Mouse (Mus musculus): Measurements from ENCODE around the gene Fxr1. TPM values are rescaled to one million over a fixed set of nuclear protein-coding genes. Genes with fewer than 3 reads are reported as not detected.
A peak's percentile ranks its signal among the peaks of the same experiment; 100 is the strongest.
"Not testable (repeated sequence)": the region's sequence is repeated elsewhere in the genome, so short reads cannot be mapped to it uniquely, and the experiment has no call there.

Gene Fxr1
- polyA plus RNA-seq, 1 experiment from 2014 or later, result 114 TPM

GRCm38 (mm10) chr3:34020382-34021258, 877 bp downstream of the Fxr1 start:
- Histone ChIP-seq H3K79me2 (ENCODE audit: inconsistent target) (peaks cover 51% of the 10 kb centered on the region), H3K36me3 (ENCODE audit: inconsistent target) (no peaks in the 10 kb centered on the region), H3K27ac (no peak overlapping the region), H3K4me3 (ENCODE audit: inconsistent target) (peak overlapping the region; percentile 64)
- WGBS (ENCODE audit: missing documents), result under 1% methylated on average over 63 of the region's 70 CpGs

DNA sequence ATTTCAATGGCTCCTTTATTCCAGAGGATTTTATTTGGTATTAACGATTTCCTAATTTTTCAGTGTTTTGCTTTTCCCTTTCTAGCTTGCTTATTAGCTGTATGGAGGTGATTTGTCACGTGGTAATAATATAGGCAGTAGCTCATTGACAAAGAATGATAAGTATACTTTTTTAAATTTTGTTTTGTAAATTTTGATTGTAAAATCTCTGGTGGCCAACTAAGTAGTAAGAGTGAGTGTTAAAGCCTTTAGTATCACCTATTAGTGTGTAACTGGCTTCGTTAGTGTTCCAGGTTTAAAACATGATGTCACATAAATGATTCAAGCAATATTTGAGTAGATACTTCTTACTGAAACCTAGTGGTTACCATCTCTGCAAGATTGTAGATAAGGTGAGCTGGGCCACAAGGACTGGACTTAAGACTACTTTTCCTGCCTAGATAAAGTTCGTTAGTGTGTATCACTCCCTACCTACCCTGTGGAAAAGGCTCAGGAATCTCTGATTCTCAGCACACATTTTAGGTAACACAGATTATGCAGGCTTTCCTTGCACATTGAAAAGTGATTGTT, 1.6 kb downstream of the Fxr1 start:
- WGBS (ENCODE audit: missing documents), result 69% methylated on average over 4 of the region's 4 CpGs
- no peak overlapping the region for H3K27ac ChIP-seq
- H3K79me2 ChIP-seq (ENCODE audit: inconsistent target), result peaks cover 59% of the 10 kb centered on the region
- peak overlapping the region; percentile 64 for H3K4me3 ChIP-seq (ENCODE audit: inconsistent target)
- no peaks in the 10 kb centered on the region for H3K36me3 ChIP-seq (ENCODE audit: inconsistent target)

GRCm38 (mm10) chr3:34028935-34029334, 9.2 kb downstream of the Fxr1 start:
- peaks cover 96% of the 10 kb centered on the region for H3K79me2 ChIP-seq (ENCODE audit: inconsistent target)
- no peak overlapping the region for H3K27ac ChIP-seq
- H3K4me3 ChIP-seq (ENCODE audit: inconsistent target), result no peak overlapping the region
- no peaks in the 10 kb centered on the region for H3K36me3 ChIP-seq (ENCODE audit: inconsistent target)

DNA sequence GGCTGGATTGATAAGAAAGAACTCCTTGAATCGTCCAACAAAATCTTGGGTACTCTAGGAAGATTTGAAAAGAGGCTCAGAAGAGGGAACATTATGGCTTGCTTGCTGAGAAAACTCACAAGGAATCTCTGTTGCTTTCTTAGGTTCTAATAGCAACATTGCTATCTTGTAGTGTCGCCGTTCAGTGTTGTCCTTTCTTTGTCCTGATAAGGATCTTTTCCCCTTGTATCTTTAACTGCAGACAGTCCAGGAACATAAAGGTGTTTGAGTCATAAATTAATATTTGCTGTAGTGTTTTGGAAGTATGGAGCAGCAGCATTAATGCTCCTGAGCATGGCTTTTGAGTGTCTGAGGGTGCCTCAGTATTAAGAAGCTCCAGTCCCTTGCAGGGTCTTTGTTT, 10.9 kb downstream of the Fxr1 start:
- 89% methylated on average over 3 of the region's 3 CpGs for WGBS (ENCODE audit: missing documents)
- H3K27ac ChIP-seq, result no peak overlapping the region
- peaks cover 96% of the 10 kb centered on the region for H3K79me2 ChIP-seq (ENCODE audit: inconsistent target)
- H3K4me3 ChIP-seq (ENCODE audit: inconsistent target), result no peak overlapping the region
- H3K36me3 ChIP-seq (ENCODE audit: inconsistent target), result no peaks in the 10 kb centered on the region

- Histone ChIP-seq H3K79me2 (ENCODE audit: inconsistent target) (peaks cover 96% of the 10 kb centered on the region), H3K27ac (peak overlapping the region; percentile 75), H3K36me3 (ENCODE audit: inconsistent target) (no peaks in the 10 kb centered on the region), H3K4me3 (ENCODE audit: inconsistent target) (peak overlapping the region; percentile 26)
- WGBS (ENCODE audit: missing documents), result 13% methylated on average over 3 of the region's 3 CpGs
These were observed 14.1 kb downstream of the Fxr1 start for GRCm38 (mm10) chr3:34033720-34034364.

DNA sequence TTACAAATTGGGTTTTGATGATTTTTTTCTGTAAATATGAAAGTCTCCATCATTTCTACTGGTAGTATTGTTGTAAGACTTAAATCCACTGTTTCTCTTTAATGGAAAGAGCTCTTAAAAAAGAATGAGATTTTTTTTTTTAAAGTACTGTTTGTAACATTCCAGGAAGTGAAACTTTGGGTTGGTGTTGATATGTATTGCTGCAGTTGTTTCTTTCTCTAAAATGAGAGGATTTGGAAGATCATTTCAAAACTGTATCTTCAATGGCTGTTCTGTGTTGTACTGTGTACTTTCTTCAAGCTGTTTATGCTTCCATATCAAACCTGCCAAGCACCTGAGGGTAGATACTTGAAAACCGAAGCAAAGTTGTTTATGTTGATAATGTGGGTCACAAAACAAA, 15.1 kb downstream of the Fxr1 start:
- 67% methylated on average over 1 of the region's 1 CpGs for WGBS (ENCODE audit: missing documents)
- Histone ChIP-seq H3K79me2 (ENCODE audit: inconsistent target) (peaks cover 96% of the 10 kb centered on the region), H3K27ac (peak overlapping the region; percentile 75)

GRCm38 (mm10) chr3:34035706-34036105, 16.0 kb downstream of the Fxr1 start:
- H3K4me3 ChIP-seq (ENCODE audit: inconsistent target), result no peak overlapping the region
- peaks cover 96% of the 10 kb centered on the region for H3K79me2 ChIP-seq (ENCODE audit: inconsistent target)
- 100% methylated on average over 3 of the region's 3 CpGs for WGBS (ENCODE audit: missing documents)
- no peak overlapping the region for H3K27ac ChIP-seq
- 0 out of 2 replicates have a peak, but pooled peaks cover under 1% of the 10 kb centered on the region for H3K36me3 ChIP-seq (ENCODE audit: inconsistent target)

More for the DNA sequence above, 15.1 kb downstream of the Fxr1 start:
- H3K4me3 ChIP-seq (ENCODE audit: inconsistent target), result no peak overlapping the region; the same call in 1 of the 2 replicates
- H3K36me3 ChIP-seq (ENCODE audit: inconsistent target), result no peaks in the 10 kb centered on the region

DNA sequence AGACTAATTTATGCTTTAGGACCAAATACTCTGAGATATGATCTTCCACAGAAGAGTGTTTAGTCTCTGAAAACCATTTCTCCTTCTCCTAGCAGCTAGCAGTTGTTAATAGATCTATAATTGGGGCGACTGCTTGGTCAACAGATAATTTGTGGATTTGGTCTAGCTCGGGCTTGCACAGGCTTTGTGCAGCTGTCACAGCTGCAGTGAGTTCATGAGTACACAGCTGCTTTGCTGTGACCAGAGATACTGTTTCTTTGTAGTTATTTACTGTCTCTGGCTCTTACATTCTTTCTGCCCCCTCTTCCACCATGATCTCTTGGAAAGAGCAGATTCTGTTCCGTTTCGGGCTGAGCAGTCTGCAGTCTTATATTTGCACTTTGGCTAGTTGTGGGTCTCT, 22.2 kb downstream of the Fxr1 start:
- no peak overlapping the region for H3K4me3 ChIP-seq (ENCODE audit: inconsistent target)
- no peak overlapping the region for H3K27ac ChIP-seq
- 96% methylated on average over 4 of the region's 4 CpGs for WGBS (ENCODE audit: missing documents)
- H3K36me3 ChIP-seq (ENCODE audit: inconsistent target), result peaks cover 32% of the 10 kb centered on the region
- H3K79me2 ChIP-seq (ENCODE audit: inconsistent target), result peaks cover 84% of the 10 kb centered on the region

GRCm38 (mm10) chr3:34062352-34062751, 42.6 kb downstream of the Fxr1 start:
- Histone ChIP-seq H3K79me2 (ENCODE audit: inconsistent target) (peaks cover 33% of the 10 kb centered on the region; the same call in 1 of the 2 replicates), H3K4me3 (ENCODE audit: inconsistent target) (no peak overlapping the region), H3K36me3 (ENCODE audit: inconsistent target) (peaks cover 35% of the 10 kb centered on the region), H3K27ac (no peak overlapping the region)
- WGBS (ENCODE audit: missing documents), result 79% methylated on average over 2 of the region's 2 CpGs

DNA sequence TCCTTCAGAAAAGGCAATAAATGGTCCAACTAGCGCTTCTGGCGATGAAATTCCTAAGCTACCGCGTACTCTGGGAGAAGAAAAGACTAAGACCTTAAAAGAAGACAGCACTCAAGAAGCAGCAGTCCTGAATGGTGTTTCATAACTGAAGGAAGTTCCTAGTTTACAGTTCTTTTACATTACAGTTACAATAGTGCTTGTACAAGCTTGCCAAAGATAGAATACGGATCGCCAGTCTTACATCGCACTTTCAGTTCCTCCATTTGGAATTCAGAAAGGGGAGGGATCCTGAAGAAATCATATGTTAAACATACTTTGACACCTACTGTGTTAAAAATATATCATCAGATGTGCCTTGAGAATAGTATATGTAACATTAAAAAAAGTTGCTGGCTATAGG, 49.2 kb downstream of the Fxr1 start:
- Histone ChIP-seq H3K79me2 (ENCODE audit: inconsistent target) (peaks cover 29% of the 10 kb centered on the region; the same call in 1 of the 2 replicates), H3K36me3 (ENCODE audit: inconsistent target) (peaks cover 26% of the 10 kb centered on the region; the same call in 1 of the 2 replicates), H3K27ac (peak overlapping the region; percentile 61)
- 42% methylated on average over 7 of the region's 7 CpGs for WGBS (ENCODE audit: missing documents)
- H3K4me3 ChIP-seq (ENCODE audit: inconsistent target), result not testable (repeated sequence)

DNA sequence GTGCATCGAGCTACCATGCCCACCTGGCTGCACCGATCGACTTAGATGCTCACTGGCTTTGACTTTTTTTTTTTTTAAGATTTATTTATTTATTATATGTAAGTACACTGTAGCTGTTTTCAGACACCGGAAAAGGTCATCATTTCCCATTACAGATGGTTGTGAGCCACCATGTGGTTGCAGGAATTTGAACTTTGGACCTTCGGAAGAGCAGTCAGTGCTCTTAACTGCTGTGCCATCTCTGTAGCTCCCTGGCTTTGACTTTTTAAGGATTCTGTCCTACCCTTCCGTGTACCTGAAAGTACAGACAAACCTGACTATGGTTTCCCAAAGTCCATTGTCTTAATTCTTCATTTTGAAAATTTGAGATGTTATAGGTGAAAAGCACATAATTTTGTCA, 53.0 kb downstream of the Fxr1 start:
- Histone ChIP-seq H3K4me3 (ENCODE audit: inconsistent target) (no peak overlapping the region), H3K79me2 (ENCODE audit: inconsistent target) (no peaks in the 10 kb centered on the region), H3K36me3 (ENCODE audit: inconsistent target) (peaks cover 23% of the 10 kb centered on the region; the same call in 1 of the 2 replicates), H3K27ac (no peak overlapping the region)
- 94% methylated on average over 3 of the region's 6 CpGs for WGBS (ENCODE audit: missing documents)

- Histone ChIP-seq H3K4me3 (ENCODE audit: inconsistent target) (no peak overlapping the region), H3K36me3 (ENCODE audit: inconsistent target) (peaks cover 20% of the 10 kb centered on the region; the same call in 1 of the 2 replicates), H3K79me2 (ENCODE audit: inconsistent target) (peaks cover 12% of the 10 kb centered on the region), H3K27ac (no peak overlapping the region)
- 98% methylated on average over 6 of the region's 6 CpGs for WGBS (ENCODE audit: missing documents)
These were observed 56.5 kb downstream of the Fxr1 start for GRCm38 (mm10) chr3:34076058-34076759.

DNA sequence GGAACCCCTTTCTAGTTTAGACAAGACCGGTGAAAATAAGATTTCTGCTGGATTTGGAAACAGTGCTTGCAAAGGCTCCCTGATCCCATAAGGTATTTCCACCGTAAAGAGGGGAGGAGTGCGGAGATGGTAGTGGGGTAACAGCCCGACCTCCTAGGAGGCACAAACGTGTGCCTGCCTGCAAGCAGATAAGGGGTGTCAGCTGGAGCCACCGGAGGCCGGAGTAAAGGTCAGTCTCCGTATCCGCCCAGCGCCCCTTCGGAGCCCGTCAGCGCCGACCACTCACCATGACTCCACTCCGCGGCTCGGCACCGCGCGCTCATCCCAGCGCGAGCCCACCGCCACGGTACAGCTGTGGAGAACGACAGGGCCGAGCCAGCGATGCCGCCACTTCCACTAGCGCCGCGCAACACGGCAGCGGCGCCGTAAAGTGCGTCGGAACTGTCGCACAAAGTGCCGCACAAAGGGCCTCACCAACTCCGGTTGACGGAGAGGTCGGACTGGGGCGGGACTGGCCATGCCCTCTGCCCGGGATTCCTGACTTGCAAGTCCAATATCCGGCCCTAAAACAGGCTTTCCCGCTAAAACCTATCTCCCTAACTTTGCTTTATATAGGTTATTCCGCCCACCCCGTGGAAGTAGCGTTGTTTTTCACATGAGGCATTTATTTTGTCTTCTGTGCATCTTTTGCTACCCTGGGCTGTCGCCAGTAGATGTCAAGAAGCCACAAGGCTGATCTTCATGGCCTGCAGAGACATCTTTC, 61.3 kb downstream of the Fxr1 start, which contains the start of gene Dnajc19:
TSS of gene Dnajc19 (minus strand) at position 422 of the 763 bp plus-strand sequence.
- H3K4me3 ChIP-seq (ENCODE audit: inconsistent target), result peak within 1 kb of the TSS; percentile 90
- H3K36me3 ChIP-seq (ENCODE audit: inconsistent target), result no peaks in the 10 kb centered on the region; the same call in 1 of the 2 replicates
- peaks cover 12% of the 10 kb centered on the region for H3K79me2 ChIP-seq (ENCODE audit: inconsistent target)
- under 1% methylated on average over 47 of the region's 50 CpGs for WGBS (ENCODE audit: missing documents)
- peak within 1 kb of the TSS; percentile 39 for H3K27ac ChIP-seq
